Mouse (Mus musculus): ENCODE data around the gene Faim2.

DNA sequence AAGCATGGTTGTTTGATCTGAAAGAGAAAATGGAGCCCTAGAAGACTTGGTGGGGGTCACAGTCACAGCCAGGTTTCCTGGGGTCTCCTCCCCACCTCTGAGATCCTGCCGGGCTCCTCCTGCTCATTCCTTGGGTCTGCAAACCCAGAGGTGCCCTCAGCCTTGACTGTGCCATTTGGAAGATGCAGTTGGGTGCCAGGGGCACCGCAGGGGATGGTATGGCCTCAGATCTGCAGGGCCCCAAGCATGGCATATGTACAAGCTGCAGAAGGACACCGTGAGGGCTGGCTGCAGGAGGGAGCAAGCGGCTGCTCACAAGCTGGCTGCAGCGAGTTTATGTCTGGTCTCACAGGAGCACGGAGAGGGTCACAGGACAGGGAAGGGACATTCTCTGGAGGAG is 28.2 kb downstream of the Faim2 start:
- no peak for TF ChIP-seq TAL1 (IDR thresholded peaks at IDR 0.05; ENCODE audit: low read length)
- no peak for TF ChIP-seq GATA1 (IDR thresholded peaks at IDR 0.05; ENCODE audit: low read length)
